18 mouse cellular contexts compared by ENCODE assay signal in the genomic region with DNA sequence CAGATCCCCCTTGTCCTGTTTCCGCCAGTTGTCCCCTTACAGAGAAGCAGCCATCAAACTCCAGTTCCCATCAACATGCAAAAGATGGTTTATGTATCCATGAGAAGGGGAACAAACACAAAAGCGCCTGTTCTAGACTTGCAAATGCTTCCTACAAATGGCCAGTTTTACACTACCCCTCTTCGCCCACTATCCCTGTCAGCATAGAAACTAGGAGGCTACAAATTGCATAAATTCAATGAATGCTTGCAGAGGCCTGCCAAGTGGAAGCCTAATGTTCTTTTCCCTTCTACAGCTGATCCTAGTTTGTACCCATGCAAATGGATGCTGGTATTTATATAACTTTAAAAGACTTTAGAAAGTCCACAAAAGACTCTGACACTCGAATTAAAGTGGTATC.
DNase-seq lines count a peak whose midpoint lies in the region.
"Had no signal": no experiment of that assay in that cellular context is flagged by ENCODE, and none has a peak within 500 bp of the region (broad histone marks: within the 10 kb centered on the region; RNA-seq: fewer than 3 reads in every experiment).

No protein-coding gene starts in this region.

- intact Hi-C loops in heart, postnatal 10 days (cut with DNase I) = no loop called here
- intact Hi-C loops in left cerebral cortex, postnatal 10 days (cut with DNase I) = loop anchor here (5.0 kb wide), 1 partner anchor 105 kb away; no protein-coding TSS in a partner anchor

- peak; percentile 39 for DNase-seq in heart, adult 11 months
- DNase-seq in heart, postnatal 10 days = no peak
- peak; percentile 4 to 20 for DNase-seq in left cerebral cortex, adult 18-20 months (ENCODE audit: low spot score in 2 of 2)
- DNase-seq in left cerebral cortex, postnatal 10 days (ENCODE audit: extremely low spot score in 1 of 2, low spot score in 2 of 2) = no peak
- DNase-seq in brain, adult 2 months (ENCODE audit: low read depth, low spot score) = peak; percentile 52
- peak; percentile 45 for DNase-seq in telencephalon, adult 2 months (ENCODE audit: low read depth, low spot score)
- DNase-seq: adrenal gland, adult 2 months; adrenal gland, postnatal 14 days; cerebellum, adult 11-12 months; cerebellum, adult 8-10 months; cerebellum, postnatal 10 days; cerebellum, postnatal 36 days; embryo, embryonic 11 days; gastrocnemius, adult 2 months; gastrocnemius, postnatal 14 days; heart, adult 18-20 months; heart, postnatal 14 days; heart, postnatal 4 days had no signal

Comparison
In these comparisons a context has a peak if more than half of its experiments do, and no peak if none do; other contexts are left out.
1. DNase-seq: peak in heart, adult 11 months (single experiment), left cerebral cortex, adult 18-20 months (2 of 2), brain, adult 2 months (single experiment) and telencephalon, adult 2 months (single experiment); none in heart, postnatal 10 days (0 of 2) and left cerebral cortex, postnatal 10 days (0 of 2).